Comparison of ENCODE assay signal across 15 mouse cellular contexts in the genomic region with DNA sequence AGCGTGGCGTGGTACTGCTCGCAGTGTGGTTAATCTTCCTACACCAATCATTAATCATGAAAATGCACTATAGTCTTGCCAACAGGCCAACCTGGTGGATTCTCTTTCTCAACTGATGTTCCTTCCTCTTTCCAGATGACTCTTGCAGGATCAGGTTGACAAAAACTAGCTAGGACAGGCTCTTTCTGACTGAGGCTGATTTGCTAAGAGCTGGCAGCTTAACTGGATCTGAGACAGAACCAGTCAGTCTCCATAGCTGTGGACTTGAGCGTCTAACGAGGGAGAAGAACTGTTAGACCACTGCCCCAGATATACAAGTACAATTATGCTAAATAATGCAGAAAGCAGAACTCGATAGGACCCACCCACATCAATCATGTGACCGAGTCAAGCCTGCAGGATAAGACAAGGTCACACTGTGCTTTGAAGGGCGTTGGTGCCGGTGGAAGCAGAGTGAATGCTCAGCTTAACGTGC. TPM values are rescaled to one million over a fixed set of nuclear protein-coding genes. Genes with fewer than 3 reads are reported as not detected.
A peak's percentile ranks its signal among the peaks of the same experiment; 100 is the strongest.
DNase-seq lines count a peak whose midpoint lies in the region.
"Had no signal": no experiment of that assay in that cellular context is flagged by ENCODE, and none has a peak within 500 bp of the region (broad histone marks: within the 10 kb centered on the region; RNA-seq: fewer than 3 reads in every experiment).

No protein-coding gene starts in this region.

- peak; percentile 86 for DNase-seq in heart, adult 11 months
- DNase-seq in heart, postnatal 25 days (ENCODE audit: low spot score), result no peak
- DNase-seq in 416B (ENCODE audit: low read depth) (peak; percentile 52), ZHBTc4 (ENCODE audit: low read depth, low spot score) (peak; percentile 78)
- DNase-seq in kidney, postnatal 10 days, result peak; percentile 40
- DNase-seq in frontal cortex, postnatal 14 days (ENCODE audit: low spot score in 2 of 2), result no peak
- no peak for DNase-seq in yolk sac, embryonic 10.5 days (ENCODE audit: low spot score)
- DNase-seq in embryonic facial prominence, embryonic 10.5 days (ENCODE audit: low spot score), result no peak
- DNase-seq: left cerebral cortex, postnatal 4 days; lung, adult 18-20 months had no signal

- WGBS in embryonic facial prominence, embryonic 10.5 days, result 83% methylated on average over 10 of the region's 10 CpGs

- H3K36me3 ChIP-seq in embryonic facial prominence, embryonic 10.5 days (replicated peaks), result no peaks in the 10 kb centered on the region
- H3K36me3 ChIP-seq: heart, embryonic 13.5 days; midbrain, embryonic 10.5 days had no signal

- H3K4me3 ChIP-seq in embryonic facial prominence, embryonic 10.5 days, result no peak overlapping the region
- H3K4me3 ChIP-seq: heart, embryonic 13.5 days; midbrain, embryonic 10.5 days had no signal

- no peak overlapping the region for H3K27ac ChIP-seq in embryonic facial prominence, embryonic 10.5 days (replicated peaks)
- H3K27ac ChIP-seq: heart, embryonic 13.5 days; midbrain, embryonic 10.5 days had no signal

- no peaks in the 10 kb centered on the region for H3K9me3 ChIP-seq in embryonic facial prominence, embryonic 10.5 days

- H3K27me3 ChIP-seq in embryonic facial prominence, embryonic 10.5 days (replicated peaks; ENCODE audit: low read depth, poor library complexity, severe bottlenecking), result no peaks in the 10 kb centered on the region

- intact Hi-C loops in heart, postnatal 25 days (cut with DNase I), result no loop called here

- no peaks in the 10 kb centered on the region for H3K4me1 ChIP-seq in embryonic facial prominence, embryonic 10.5 days

RNA-seq across cellular contexts. Expression of a gene that starts 3.0 kb away (rescaled TPM):
- not detected for total RNA-seq in heart, postnatal 25 days (2021)
- polyA plus RNA-seq in embryonic facial prominence, embryonic 10.5 days (2016; fragmentation: Nextera tagmentation; extraction: Ambion mirVana), result not detected in 2 replicates
- total RNA-seq: layer of hippocampus, postnatal 10 days; left cerebral cortex, postnatal 4 days had no signal
- polyA plus RNA-seq: frontal cortex, adult 2 months; heart, embryonic 13.5 days; midbrain, embryonic 10.5 days; small intestine, adult 2 months had no signal

RNA-seq across cellular contexts. Expression of a gene that starts 20.9 kb away (rescaled TPM):
- 1 to 10 TPM; 2.5 to 3.7 TPM for total RNA-seq in heart, postnatal 25 days (2021)
- polyA plus RNA-seq in embryonic facial prominence, embryonic 10.5 days (2016; fragmentation: Nextera tagmentation; extraction: Ambion mirVana), result 0.18 and 0.52 TPM in 2 replicates

RNA-seq across cellular contexts. Expression of a gene that starts 31.7 kb away (rescaled TPM):
- under 1 TPM; 0.94 to 0.98 TPM for total RNA-seq in heart, postnatal 25 days (2021)
- 0.37 and 0.53 TPM in 2 replicates for polyA plus RNA-seq in embryonic facial prominence, embryonic 10.5 days (2016; fragmentation: Nextera tagmentation; extraction: Ambion mirVana)

Comparison
In these comparisons a context has a peak if more than half of its experiments do, and no peak if none do; other contexts are left out.
1. DNase-seq: peak in heart, adult 11 months (single experiment), 416B (single experiment), ZHBTc4 (single experiment) and kidney, postnatal 10 days (single experiment); none in heart, postnatal 25 days (single experiment), frontal cortex, postnatal 14 days (0 of 2), yolk sac, embryonic 10.5 days (single experiment) and embryonic facial prominence, embryonic 10.5 days (single experiment).